Mouse (Mus musculus) layer of hippocampus, postnatal 14 days (tissue): Measurements from ENCODE around the gene Mgp. TPM values are rescaled to one million over a fixed set of nuclear protein-coding genes. Genes with fewer than 3 reads are reported as not detected.

Experiments
- DNase-seq, 2 experiments: peaks; one replicate each; pipeline ENCODE4 v3.0.0; 2021 to 2022; ENCODE audit warnings: low spot score in 2 of 2, mixed read lengths in 1 of 2
- total RNA-seq, 2 experiments: library from RNA; stranded (reverse); gene quantifications; 2 replicates each; pipeline ENCODE4 v1.2.3; 2021

Gene Mgp
- total RNA-seq, 2 experiments from 2014 or later, result 23.2 to 39.5 TPM

DNA sequence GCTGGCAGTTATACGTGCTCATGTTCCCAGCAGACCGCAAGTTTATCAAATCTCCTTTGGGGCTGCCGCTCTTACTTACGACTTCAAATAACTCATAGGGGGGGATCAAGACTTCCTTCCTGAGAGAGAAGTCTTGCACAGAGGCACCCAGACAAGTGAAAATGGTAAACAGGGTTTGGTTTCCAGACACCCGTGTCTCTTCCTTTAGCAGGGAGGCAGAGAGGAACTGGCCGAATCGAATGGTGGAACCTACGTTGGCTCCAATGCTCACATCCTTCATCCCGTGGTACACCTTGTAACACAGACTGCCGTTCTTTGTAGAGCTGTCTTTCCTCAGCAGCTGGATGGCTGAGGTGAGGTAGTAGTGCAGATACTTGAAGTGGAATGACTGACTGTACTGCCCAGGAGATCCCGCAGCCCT, 21.3 kb downstream of the Mgp start:
- DNase-seq, result no peak

DNA sequence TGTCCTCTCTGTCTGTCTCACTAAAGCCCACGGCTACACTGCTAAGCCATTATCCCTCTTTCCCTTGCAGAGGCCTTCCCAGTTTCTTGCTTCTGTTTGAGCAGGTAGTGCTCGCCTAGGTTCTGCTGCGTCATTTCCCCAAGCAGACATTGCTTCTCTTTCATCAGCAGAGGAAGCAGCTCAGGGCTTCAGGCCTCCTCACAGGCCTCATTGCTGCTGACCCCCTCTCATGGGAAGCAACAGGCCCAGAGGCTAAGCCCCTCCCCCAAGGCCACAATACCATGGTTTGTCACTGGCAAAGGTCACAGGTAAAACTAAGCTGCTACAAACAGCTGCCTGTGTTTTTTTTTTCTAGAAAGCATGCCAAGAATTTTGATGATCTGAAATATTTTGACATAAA, 22.9 kb downstream of the Mgp start:
- DNase-seq, result no peak

DNA sequence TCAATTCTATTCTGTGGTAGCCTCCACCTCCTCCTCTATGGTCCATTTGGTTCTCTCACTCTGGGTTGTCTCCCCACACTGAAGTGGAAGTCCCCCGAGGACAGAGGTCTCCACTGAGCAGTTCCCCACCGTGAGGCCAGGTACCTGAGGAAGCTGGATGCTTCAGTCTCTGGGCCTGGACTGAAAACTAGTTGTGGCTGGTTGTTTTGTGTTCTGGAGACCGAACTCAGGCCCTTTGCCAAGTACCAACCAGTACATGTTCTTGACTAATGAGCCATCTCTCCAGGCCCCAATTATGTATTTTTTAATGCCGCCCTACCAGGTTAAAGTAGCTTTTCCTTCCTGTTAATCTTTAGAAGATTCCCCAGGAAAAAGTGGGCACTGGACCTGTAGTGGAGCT, 23.3 kb downstream of the Mgp start:
- no peak for DNase-seq

DNA sequence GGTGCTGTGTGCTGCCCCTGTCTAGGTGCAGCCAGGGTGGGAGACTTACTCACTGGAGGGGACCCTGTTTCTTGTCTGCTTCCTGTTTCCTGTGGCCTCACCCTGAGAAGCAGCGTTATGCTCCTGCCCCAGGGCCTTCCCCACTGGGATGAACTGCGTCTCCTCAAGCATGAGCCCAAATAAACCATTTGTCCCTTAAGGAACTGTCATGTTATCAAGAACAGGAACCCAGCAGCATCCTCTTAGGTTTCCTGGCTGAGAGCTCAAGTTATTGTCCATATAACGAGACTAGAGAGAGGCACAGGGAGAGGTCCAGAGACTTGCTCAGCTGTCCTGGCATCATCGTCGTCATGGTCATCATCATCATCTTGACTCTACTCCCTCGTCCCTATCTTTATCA, 25.4 kb downstream of the Mgp start:
- no peak for DNase-seq

DNA sequence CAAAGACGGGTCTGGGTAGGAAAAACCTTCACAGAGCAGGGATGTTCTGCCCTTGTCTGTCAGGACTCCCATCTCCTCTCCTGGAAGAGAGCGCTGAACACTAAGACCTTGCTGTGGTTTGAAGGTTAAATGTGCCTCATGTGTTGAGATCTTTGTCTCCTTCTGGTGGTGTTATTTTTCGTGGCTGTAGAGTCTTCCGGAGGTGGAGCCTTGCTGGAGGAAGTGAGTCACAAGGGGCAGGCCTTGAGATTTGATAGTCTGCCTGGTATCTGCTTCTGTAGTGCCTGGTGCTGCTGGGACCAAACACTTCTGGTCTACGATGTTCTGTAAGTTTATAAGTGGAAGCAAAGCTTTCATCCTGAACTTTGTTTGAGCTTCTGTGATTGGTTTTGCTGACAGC, 26.7 kb downstream of the Mgp start:
- no peak for DNase-seq

DNA sequence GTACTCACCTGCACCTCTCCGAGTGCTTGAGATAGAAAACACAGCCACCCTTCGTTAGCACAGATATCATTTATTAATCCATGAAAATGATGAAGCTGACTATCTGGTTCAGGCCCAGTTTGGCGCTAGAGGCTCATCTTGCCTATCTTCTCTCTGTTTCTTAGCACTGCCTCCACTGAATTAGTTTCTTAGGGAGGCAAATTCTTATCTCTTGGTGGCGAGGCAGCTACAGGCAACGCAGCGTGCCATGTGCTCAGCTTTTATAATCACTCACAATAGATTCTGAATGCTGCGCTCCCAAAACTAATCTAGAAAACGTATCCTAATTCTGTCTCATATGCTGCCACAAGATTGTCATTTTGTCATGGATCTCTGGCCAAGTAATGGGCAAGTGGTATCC, 27.2 kb downstream of the Mgp start:
- no peak for DNase-seq

DNA sequence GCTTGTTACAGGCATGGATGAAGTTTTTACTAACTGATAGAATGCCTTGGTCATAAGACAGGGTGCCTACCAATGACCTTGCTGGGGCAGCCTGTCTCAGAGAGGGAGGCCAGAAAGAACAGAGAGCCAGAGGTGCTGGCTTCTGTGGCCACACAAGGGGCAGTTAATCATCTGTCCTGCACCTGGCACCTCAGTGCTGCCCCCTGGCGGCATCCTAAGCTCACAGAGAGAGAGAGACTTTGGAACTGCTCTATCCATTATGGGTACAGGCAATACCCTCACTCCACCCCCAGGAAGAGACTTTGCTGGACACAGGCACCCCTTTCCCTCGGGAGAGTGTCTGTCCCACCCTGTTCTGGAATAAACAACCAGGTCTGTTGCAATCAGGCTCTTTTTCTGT, 27.8 kb downstream of the Mgp start:
- DNase-seq, result no peak

DNA sequence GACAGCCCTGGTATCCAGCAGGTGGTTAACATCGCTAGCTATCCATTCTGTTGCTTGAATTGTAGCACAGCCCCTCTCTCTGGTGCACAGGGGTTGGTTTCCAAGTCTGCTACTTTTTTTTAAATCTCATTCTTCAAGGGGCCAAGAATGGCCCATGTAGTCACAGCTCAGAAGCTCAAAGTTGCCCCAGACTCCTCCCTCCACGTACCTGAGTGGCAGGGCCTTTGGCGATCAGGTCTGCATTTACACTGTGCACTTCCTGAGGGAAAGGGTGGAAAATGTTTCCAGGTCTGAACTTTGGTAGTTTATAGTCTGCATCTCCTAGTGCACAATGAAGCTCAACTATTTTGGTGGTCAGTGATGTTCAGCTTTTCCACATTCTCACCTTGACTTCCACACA, 28.4 kb downstream of the Mgp start:
- DNase-seq, result no peak

DNA sequence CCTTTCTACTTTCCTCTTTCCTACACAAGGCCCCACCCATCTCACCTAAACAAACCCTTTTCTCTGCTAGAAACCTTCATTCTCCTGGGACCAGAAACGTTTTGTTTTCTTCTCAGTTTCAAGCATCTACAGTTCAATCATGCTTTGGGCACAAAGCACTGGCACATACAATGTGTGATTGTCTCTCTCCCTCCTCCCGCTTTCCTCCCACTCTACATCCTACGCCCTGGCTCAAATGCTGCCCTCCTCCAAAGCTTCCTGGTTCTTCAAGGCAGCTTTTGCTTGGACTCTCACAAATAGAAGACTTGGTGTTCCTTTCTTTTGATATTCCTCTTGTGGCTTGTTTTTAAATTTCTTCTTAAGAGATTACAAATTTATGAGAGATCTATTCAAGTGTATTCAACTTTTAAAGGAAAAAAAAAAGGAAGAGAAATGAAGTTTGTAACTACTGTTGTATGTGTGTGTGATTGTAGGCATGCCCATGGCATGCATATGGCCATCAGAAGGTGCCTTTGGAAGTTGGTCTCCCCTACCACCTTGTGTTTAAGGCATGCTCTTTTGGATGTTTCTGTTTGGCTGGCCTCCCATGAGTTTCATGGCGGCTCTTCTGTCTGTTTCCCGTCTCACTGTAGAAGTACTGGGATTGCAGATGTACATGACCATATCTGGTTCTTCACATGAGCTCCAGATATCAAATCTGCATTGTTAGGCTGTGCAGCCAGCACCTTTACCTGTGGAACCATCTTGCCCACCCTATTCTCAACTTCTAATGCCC, 29.7 kb downstream of the Mgp start:
- no peak for DNase-seq

DNA sequence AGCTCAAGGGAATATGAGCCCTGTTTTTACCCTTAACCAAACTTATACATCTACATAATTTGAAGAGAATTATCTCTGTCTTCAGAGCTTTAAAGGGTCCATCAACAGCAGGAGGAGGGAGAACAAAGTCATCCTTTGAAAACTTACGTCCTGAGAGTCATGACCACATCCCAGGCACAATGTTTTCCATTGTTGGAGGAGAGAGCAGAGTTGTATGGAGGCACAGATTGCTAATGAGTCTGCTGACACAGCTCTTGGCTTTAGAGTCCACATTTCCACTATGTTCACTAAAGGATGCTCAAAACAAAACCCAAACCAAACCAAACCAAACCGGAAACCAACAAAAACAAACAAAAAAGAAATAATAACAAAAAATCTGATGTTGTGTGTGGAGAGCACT, 30.7 kb downstream of the Mgp start:
- DNase-seq, result no peak

DNA sequence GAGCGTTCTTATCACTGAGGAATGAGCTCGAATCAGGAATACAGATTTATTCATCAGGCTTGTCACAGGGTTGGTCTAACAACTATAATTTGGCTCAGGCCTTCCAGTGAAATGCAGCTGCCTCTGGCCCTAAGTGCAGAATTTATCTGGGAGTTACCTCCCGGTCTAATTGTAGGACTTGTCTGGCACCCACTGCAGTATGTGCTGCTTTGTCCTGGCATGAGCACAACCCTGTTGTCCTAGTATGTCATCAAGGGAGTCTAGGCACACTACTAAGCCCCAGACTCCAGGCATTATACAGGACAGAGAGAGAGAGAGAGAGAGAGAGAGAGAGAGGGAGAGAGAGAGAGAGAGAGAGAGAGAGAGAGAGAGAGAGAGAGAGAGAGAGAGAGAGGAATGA, 38.3 kb downstream of the Mgp start:
- DNase-seq, result no peak

DNA sequence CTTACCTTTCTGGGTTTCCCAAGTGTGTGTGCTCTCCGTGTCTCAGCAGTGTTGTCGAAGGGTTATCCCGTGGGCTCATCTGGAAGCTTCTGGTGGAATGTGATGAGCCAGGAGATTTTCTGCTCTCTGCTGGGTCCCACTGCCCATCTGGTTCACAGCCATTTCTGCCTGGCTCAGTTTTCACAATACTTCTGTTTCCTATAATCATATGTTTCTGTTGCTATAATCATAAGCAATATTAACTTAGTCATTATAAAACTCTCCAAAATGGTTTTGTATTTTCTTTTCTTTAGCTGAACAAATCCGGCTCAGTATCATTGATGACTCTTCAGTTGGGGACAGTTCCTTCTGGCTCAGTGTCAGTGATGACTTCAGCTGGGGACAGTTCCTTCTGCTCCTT, 40.3 kb downstream of the Mgp start, which contains the start of gene Smco3:
Smco3 (minus strand) TSS at position 101 of the 400 bp plus-strand sequence.
- no peak for DNase-seq

DNA sequence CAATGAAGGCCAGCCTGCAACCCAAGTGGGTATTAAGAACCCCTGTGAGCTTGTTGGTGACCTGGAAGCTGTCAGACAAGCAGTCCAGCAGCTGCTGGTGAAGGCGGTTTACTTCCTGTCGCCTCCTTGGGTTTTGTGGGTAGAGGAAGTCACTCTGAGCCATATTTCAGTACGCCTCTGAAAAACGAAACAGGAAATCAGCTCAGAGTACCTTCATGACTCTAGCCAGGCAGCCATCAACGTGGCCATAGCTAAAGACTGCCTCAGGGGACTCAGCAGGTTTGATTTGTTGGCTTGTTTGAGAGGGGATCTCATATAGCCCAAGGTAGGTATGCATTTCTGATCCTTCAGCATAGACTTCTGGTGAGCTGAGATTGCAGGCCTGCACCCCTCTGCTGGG, 43.9 kb downstream of the Mgp start:
- no peak for DNase-seq

DNA sequence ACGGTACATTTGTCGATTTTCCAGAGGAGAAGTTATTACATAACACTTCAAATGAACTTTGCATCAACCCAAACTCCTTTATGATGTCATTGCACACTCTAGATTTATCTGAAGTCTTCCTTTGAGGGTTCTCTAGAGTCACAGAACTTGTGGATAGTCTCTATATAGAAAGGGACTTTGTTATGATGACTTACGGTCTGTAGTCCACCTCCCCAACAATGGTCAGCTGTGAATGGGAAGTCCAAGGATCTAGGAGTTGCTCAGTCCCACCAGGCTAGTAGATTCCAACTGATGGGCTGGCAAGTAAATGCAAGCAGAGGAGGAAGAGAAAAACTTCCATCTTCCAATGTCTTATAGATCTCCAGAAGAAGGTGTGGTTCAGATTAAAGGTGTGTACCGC, 46.9 kb downstream of the Mgp start:
- DNase-seq, result no peak

DNA sequence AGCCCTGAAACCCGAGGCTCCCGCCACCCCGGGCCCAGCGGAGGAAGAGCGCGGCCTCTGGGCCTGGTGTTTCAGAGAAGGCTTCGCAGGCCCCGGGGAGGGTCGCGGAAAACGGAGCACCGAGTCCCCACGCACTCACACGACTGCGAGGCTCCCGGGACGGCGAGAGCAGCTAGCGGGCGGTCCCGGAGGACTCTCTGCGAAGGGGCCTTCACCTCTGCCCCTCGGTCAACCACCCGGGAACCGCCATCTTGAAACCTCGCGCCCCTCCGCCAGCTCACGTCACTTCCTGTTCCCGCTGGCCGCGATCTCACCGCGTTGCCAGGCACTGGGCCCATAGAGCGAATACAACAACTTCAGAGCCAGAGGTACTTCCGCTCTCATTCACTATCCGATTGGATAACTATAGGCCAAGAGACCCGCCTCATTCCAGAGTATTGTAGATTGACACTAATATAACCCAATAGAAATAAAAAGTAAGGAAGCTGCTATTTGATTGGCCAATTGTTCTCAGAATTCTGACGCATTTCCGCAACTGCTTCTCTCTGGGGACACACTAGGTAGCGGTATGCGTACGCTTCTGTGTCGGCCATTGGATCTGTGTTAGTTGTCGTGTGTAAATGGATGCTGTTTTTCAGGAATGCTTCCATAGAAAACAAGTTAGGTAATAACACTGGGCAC, 47.6 kb downstream of the Mgp start, which contains the start of gene Wbp11:
Wbp11 (minus strand) TSS at position 353 of the 681 bp plus-strand sequence.
- peak; percentile 94 to 99 for DNase-seq

DNA sequence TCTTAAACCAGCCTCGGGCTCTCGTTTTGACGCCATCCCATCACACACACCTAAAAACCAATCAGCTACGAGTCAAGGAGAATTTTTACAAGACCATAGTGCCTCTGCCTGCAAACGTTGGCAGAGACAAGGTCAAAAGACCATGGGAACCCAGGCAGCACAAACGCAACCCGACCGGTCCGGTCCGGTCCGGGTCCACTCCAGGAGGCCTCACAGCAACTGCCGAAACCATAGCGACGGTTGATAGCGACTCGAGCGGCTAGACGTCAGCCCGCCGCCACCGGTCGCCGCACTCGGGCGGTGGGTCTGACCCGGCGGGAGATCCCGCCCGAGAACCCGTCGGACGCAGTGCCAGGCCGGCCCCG, 48.1 kb downstream of the Mgp start, which contains the start of gene BC049715:
BC049715 (plus strand) TSS at position 111 of the 365 bp plus-strand sequence.
- no peak for DNase-seq

DNA sequence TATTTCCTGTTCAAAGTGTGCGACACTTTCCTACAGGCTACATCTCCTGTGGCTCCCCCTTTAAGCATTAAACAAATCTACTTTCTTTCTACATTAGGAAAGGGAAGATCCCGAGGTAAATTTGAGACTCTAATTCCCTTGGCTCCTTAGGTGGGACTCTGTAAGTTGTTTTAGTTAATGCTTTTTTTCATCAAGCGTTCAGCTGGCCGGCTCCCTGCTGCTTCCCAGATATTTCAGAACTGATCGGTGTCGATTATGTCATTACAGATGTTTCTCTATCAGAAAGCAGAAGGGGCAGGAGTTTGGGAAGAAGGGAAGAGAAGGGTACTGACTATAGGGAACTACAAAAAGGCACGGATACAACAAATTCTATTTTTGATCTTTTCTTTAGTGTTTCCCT, 48.5 kb downstream of the Mgp start:
- DNase-seq, result no peak

DNA sequence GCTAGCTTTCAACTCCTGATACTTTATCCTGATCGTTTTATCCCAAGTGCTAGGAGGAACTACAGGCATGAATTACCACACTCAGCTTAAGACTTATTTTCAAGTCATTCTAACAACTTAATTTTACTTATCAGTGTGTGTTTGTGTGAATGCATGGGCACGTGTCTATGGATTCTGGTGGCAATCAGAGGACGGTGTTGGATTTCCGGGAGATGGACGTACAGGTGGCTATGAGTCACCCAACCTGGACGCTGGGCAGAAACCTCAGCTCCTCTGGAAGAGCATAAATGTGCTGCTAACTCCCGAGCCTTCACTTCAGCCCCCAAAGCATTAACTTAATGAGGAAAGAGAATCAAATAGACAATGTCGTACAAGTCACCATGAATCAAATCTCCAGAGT, 50.6 kb downstream of the Mgp start:
- no peak for DNase-seq

Other genes starting within 250 kb of the Mgp start
- gene Plbd1, start 213.9 kb downstream of the Mgp start, total RNA-seq, result under 1 TPM in 1 of 2 experiments, not detected in 1; 0.58 TPM
- under 1 TPM; 0.46 to 0.52 TPM for gene Gucy2c, start 94.1 kb downstream of the Mgp start, total RNA-seq
- 10 to 100 TPM; 10.9 to 12.0 TPM for gene Hist4h4, start 71.4 kb downstream of the Mgp start, total RNA-seq
- 10 to 100 TPM; 72.0 to 72.6 TPM for gene H2afj, start 67.6 kb downstream of the Mgp start, total RNA-seq
- gene BC049715, start 48.2 kb downstream of the Mgp start, total RNA-seq, result 1 to 10 TPM; 2.2 to 4.6 TPM
- 100 to 1,000 TPM; 123 to 133 TPM for gene Wbp11, start 47.6 kb downstream of the Mgp start, total RNA-seq
- gene Smco3, start 40.4 kb downstream of the Mgp start, total RNA-seq, result 1 to 10 TPM; 4.0 to 4.8 TPM
- not detected for gene Art4, start 18.1 kb downstream of the Mgp start, total RNA-seq
- gene Erp27, start 46.4 kb upstream of the Mgp start, total RNA-seq, result 1 to 10 TPM in 1 of 2 experiments, under 1 TPM in 1; 0.69 to 1.1 TPM
- 1 to 10 TPM; 1.2 to 1.8 TPM for gene Pde6h, start 48.0 kb upstream of the Mgp start, total RNA-seq
- gene Arhgdib, start 66.1 kb upstream of the Mgp start, total RNA-seq, result 10 to 100 TPM; 12.4 to 12.6 TPM